Mouse (Mus musculus) MEL (cell line): ENCODE data around the gene Col11a2.

Experiments
- CTCF ChIP-seq, 3 experiments: IDR thresholded peaks in 2 of 3; conservative IDR thresholded peaks in 1 of 3; 2 replicates each; pipeline ENCODE4 v1.5.1; 2011 to 2012; ENCODE audit warnings: low read length in 3 of 3, low read depth in 2 of 3, mild to moderate bottlenecking in 2 of 3, improper control_type of control experiment in 1 of 3, inconsistent platforms in 1 of 3, mixed read lengths in 1 of 3, moderate library complexity in 1 of 3; ENCODE audit not compliant: control insufficient read depth in 1 of 3, insufficient read depth in 1 of 3, poor library complexity in 1 of 3, severe bottlenecking in 1 of 3
- GATA1 ChIP-seq: IDR thresholded peaks from 2 replicates; pipeline ENCODE4 v1.6.1; 2011; ENCODE audit warnings: low read depth, low read length, improper control_type of control experiment
- POLR2A ChIP-seq, 2 experiments: IDR thresholded peaks; 2 replicates each; pipeline ENCODE4 v1.6.1; 2011 to 2012; ENCODE audit warnings: low read length in 2 of 2, mild to moderate bottlenecking in 2 of 2, control low read depth in 1 of 2, improper control_type of control experiment in 1 of 2, low read depth in 1 of 2, moderate library complexity in 1 of 2; ENCODE audit not compliant: control insufficient read depth in 1 of 2, insufficient read depth in 1 of 2, poor library complexity in 1 of 2
- TCF12 ChIP-seq: IDR thresholded peaks from 2 replicates; pipeline ENCODE4 v1.6.1; 2014; ENCODE audit warnings: low read depth, mild to moderate bottlenecking, inconsistent platforms, low read length, improper control_type of control experiment, moderate library complexity

DNA sequence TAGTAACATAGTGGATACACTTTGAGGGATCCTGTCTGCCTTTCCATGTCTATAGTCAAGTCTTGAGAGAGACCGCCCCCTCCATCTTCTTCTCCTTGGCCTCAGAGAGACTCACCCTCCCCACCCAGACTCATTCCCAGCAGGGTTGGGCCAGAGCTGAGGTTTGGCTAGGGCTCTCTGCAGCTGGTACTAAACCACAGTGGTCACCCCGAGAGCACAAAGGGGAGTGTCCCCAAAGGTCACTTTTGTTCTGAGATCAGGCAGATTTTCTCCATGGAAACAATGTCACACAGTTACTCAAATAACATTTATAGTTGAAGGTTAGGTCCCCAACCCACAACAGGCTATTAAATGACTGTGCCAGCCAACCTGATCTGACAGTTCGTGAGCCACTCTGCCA lies 29.6 kb downstream of the Col11a2 start:
- no peak for TF ChIP-seq CTCF (IDR thresholded peaks at IDR 0.05 in 2 of 3, conservative IDR thresholded peaks at IDR 0.05 in 1 of 3; ENCODE audit: control insufficient read depth in 1 of 3, insufficient read depth in 1 of 3, low read depth in 2 of 3, low read length in 3 of 3, poor library complexity in 1 of 3, severe bottlenecking in 1 of 3)
- TF ChIP-seq GATA1, result no peak
- no peak for TF ChIP-seq TCF12
- TF ChIP-seq POLR2A (IDR thresholded peaks at IDR 0.05; ENCODE audit: control insufficient read depth in 1 of 2, insufficient read depth in 1 of 2, low read depth in 1 of 2, low read length in 2 of 2, poor library complexity in 1 of 2), result no peak
